Mouse (Mus musculus): Measurements from ENCODE around the gene Glg1.
A peak's percentile ranks its signal among the peaks of the same experiment; 100 is the strongest.

Gene Glg1

DNA sequence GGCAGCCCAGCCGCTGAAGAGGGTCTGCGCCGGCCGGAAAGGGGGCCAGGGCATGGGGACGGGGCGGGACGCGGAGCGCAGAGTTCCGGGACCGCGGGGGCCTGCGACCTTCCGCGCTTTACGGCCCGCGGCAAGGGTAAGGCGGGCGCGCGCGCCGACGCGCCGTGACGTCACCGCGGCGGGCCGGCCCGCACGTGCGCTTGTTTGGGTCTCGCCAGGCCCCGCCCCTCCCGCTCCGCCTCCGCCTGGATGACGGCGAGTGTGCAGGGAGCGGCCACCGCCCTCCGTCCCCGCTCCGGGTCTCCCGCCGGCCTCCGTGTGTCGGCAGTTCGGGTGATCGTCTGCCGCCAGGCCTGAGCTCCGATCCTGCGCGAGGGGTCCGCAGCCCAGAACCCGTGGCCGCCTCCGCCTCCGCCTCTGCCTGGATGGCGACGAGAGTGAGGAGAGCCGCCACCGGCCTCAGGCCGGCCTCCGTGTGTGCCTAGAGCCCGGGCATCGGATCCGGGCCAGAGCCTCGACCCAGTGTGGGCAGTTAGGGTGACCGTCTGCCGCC is 113.5 kb downstream of the Glg1 start:
- DNase-seq (ENCODE audit: low read depth), result peak; percentile 95

DNA sequence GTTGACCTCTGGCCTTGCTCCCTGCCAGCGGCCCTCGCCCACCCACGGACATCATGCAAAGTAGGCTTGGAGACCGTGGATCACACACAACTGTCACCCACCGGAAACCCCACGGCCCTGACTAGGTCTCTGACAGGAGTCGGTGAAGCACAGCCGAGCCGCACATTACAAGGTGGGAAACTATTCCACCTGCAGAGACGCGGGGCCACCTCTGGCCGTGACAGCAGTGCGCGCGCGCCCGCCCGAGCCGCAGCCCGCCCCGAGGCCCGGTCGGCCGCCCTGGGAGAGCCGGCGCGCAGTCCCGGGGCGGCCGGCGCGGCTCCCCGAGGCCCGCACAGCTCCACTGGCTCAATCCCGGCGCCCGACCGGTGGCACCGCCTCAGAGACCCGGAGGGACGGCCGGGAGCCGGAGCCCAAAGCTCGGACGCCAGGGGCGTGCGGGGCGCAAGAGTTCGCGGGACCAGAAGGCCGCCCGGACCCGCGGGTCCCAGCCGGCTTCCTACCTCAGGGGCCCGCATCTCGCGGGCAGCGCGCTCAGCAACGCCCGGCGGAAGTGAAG is 114.0 kb downstream of the Glg1 start:
- DNase-seq (ENCODE audit: low read depth), result peak; percentile 54

DNA sequence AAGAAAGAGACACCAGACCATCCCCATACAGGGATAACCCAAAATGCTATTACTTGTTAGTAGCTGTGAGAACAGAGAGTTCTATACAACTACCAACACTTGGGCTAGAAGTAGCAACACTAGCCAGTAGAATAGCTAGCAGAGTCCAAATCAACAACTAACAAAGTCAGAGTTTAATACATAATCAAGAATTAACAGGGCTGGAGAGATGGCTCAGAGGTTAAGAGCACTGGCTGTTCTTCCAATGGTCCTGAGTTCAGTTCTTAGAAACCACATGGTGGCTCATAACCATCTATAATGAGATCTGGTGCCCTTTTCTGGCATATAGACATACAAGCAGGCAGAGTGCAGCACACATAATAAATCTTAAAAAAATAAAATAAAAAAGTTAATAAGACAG is 116.5 kb downstream of the Glg1 start:
- no peak for DNase-seq (ENCODE audit: low read depth)

DNA sequence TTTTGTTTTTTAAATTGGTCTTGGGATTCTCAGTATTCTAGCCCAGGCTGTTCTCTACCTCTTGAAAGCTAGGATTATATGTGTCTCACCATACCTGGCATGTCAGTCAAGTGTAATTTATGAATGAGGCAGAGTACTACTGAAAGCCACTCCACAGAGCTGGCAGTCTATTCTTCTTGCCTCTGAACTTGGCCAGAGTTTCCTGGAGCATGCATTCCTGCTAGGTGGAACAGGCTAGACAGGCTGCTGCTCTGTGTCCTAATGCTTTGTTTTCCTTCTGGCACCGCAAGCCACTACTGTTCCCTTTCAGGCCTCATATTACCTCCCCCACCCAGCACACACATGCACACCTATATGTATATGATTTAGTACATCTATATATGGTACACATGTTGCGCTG is 128.3 kb downstream of the Glg1 start:
- no peak for DNase-seq (ENCODE audit: low read depth)

DNA sequence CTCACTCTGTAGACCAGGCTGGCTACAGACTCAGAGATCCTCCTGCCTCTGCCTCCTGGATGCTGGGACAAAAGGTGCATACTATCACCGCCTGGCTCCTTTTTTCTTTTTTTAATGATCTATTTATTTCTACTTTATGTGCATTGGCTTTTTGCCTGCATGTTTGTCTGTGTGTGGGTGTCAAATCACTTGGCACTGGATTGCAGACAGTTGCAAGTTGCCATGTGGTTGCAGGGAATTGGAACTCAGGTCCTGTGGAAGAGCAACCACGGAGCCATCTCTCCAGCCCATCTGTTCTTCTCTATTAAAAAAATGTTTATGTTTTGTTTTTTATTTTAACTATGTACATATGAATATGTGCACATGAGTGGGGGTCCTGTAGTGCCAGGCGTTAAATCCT is 139.5 kb downstream of the Glg1 start:
- DNase-seq (ENCODE audit: low read depth), result no peak

DNA sequence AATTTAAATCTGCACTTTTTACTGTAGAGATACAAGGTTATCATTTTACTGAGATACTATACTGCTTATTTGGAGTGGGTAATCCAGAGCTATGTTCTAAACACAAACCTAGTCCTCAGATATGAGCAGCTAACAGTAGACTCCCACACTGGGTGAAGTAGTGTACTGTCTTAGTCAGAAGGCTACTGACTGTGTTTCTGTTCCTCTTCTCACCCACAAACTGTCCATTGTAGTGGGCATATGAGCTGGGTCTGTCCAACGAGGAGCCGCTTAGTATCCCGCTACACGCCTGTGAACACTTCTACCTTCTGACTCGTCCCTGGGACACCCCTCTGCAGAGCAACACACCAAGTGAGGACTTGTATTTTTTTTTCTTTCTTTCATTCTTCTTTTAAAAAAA is 144.1 kb downstream of the Glg1 start:
- no peak for DNase-seq (ENCODE audit: low read depth)
